Mouse (Mus musculus): ENCODE data around the gene Notch3. TPM values are rescaled to one million over a fixed set of nuclear protein-coding genes. Genes with fewer than 3 reads are reported as not detected.
"Not testable (repeated sequence)": the region's sequence is repeated elsewhere in the genome, so short reads cannot be mapped to it uniquely, and the experiment has no call there.

Gene Notch3
- total and polyA plus RNA-seq, 3 experiments, result 0.08 to 0.50 TPM; not detected in 1

GRCm38 (mm10) chr17:32103054-32103453 is 63.6 kb downstream of the Notch3 start (continued):
- no peak for TF ChIP-seq POLR2A (IDR thresholded peaks at IDR 0.05; ENCODE audit: control insufficient read depth in 1 of 2, insufficient read depth in 1 of 2, low read depth in 1 of 2, low read length in 2 of 2, poor library complexity in 1 of 2)
- TF ChIP-seq MAX (IDR thresholded peaks at IDR 0.05; ENCODE audit: low read length), result no peak

- Histone ChIP-seq H3K9ac (ENCODE audit: control insufficient read depth, low read depth, low read length, poor library complexity, severe bottlenecking) (no peak overlapping the region), H3K79me2 (ENCODE audit: control insufficient read depth, insufficient read depth, low read length, poor library complexity) (no peaks in the 10 kb centered on the region), H3K27me3 (ENCODE audit: control insufficient read depth in 1 of 2, insufficient read depth in 2 of 2, low read length in 2 of 2) (no peaks in the 10 kb centered on the region), H3K4me3 (ENCODE audit: control insufficient read depth in 1 of 2, insufficient read depth in 1 of 2, low read depth in 2 of 2, low read length in 2 of 2) (no peak overlapping the region), H3K9me3 (replicated peaks; ENCODE audit: insufficient read depth, low read length) (no peaks in the 10 kb centered on the region), H3K36me3 (ENCODE audit: control insufficient read depth in 1 of 2, insufficient read depth in 2 of 2, low read length in 2 of 2) (no peaks in the 10 kb centered on the region), H3K27ac (ENCODE audit: control insufficient read depth, low read depth, low read length) (no peak overlapping the region), H3K4me1 (ENCODE audit: control insufficient read depth in 1 of 2, insufficient read depth in 2 of 2, low read length in 2 of 2) (no peaks in the 10 kb centered on the region)
- DNase-seq (ENCODE audit: low read depth, low spot score), result no peak
- TF ChIP-seq TBP (IDR thresholded peaks at IDR 0.05; ENCODE audit: low read depth, low read length), result no peak
- no peak for TF ChIP-seq CHD2 (IDR thresholded peaks at IDR 0.05; ENCODE audit: low read length)
- TF ChIP-seq UBTF (IDR thresholded peaks at IDR 0.05; ENCODE audit: borderline replicate concordance, insufficient read depth, low read depth, low read length), result no peak
These were observed 66.6 kb downstream of the Notch3 start for GRCm38 (mm10) chr17:32099943-32100586.

- Histone ChIP-seq H3K4me3 (ENCODE audit: control insufficient read depth in 1 of 2, insufficient read depth in 1 of 2, low read depth in 2 of 2, low read length in 2 of 2) (no peak overlapping the region), H3K79me2 (ENCODE audit: control insufficient read depth, insufficient read depth, low read length, poor library complexity) (no peaks in the 10 kb centered on the region), H3K4me1 (ENCODE audit: control insufficient read depth in 1 of 2, insufficient read depth in 2 of 2, low read length in 2 of 2) (no peaks in the 10 kb centered on the region), H3K27me3 (ENCODE audit: control insufficient read depth in 1 of 2, insufficient read depth in 2 of 2, low read length in 2 of 2) (no peaks in the 10 kb centered on the region), H3K36me3 (ENCODE audit: control insufficient read depth in 1 of 2, insufficient read depth in 2 of 2, low read length in 2 of 2) (no peaks in the 10 kb centered on the region), H3K9ac (ENCODE audit: control insufficient read depth, low read depth, low read length, poor library complexity, severe bottlenecking) (no peak overlapping the region), H3K9me3 (replicated peaks; ENCODE audit: insufficient read depth, low read length) (no peaks in the 10 kb centered on the region), H3K27ac (ENCODE audit: control insufficient read depth, low read depth, low read length) (no peak overlapping the region)
- DNase-seq (ENCODE audit: low read depth, low spot score), result no peak
- no peak for TF ChIP-seq ZC3H11A (IDR thresholded peaks at IDR 0.05; ENCODE audit: low read depth, low read length)
- TF ChIP-seq NELFE (IDR thresholded peaks at IDR 0.05; ENCODE audit: low read depth, low read length), result no peak
- no peak for TF ChIP-seq TAL1 (IDR thresholded peaks at IDR 0.05; ENCODE audit: low read length)
- TF ChIP-seq USF2 (IDR thresholded peaks at IDR 0.05; ENCODE audit: borderline replicate concordance in 1 of 2, insufficient read depth in 1 of 2, low read depth in 1 of 2, low read length in 2 of 2), result no peak
- TF ChIP-seq KAT2A (conservative IDR thresholded peaks at IDR 0.05; ENCODE audit: low read depth, low read length), result no peak
- no peak for TF ChIP-seq BHLHE40 (IDR thresholded peaks at IDR 0.05; ENCODE audit: borderline replicate concordance, low read depth, low read length)
- TF ChIP-seq HCFC1 (IDR thresholded peaks at IDR 0.05; ENCODE audit: low read depth, low read length), result no peak
- no peak for TF ChIP-seq GATA1 (IDR thresholded peaks at IDR 0.05; ENCODE audit: low read depth, low read length)
- TF ChIP-seq GABPA (IDR thresholded peaks at IDR 0.05; ENCODE audit: low read depth, low read length), result no peak
- TF ChIP-seq ZMIZ1 (IDR thresholded peaks at IDR 0.05; ENCODE audit: low read depth, low read length), result no peak
- no peak for TF ChIP-seq NRF1 (IDR thresholded peaks at IDR 0.05; ENCODE audit: insufficient read depth, low read depth, low read length, poor library complexity, severe bottlenecking)
These were observed 67.1 kb downstream of the Notch3 start for GRCm38 (mm10) chr17:32099574-32099942.

- not testable (repeated sequence) for H3K4me3 ChIP-seq (ENCODE audit: control insufficient read depth in 1 of 2, insufficient read depth in 1 of 2, low read depth in 2 of 2, low read length in 2 of 2); H3K9me3 ChIP-seq (replicated peaks; ENCODE audit: insufficient read depth, low read length); H3K27ac ChIP-seq (ENCODE audit: control insufficient read depth, low read depth, low read length); H3K36me3 ChIP-seq (ENCODE audit: control insufficient read depth in 1 of 2, insufficient read depth in 2 of 2, low read length in 2 of 2); DNase-seq (ENCODE audit: low read depth, low spot score); H3K9ac ChIP-seq (ENCODE audit: control insufficient read depth, low read depth, low read length, poor library complexity, severe bottlenecking); H3K27me3 ChIP-seq (ENCODE audit: control insufficient read depth in 1 of 2, insufficient read depth in 2 of 2, low read length in 2 of 2); H3K79me2 ChIP-seq (ENCODE audit: control insufficient read depth, insufficient read depth, low read length, poor library complexity); H3K4me1 ChIP-seq (ENCODE audit: control insufficient read depth in 1 of 2, insufficient read depth in 2 of 2, low read length in 2 of 2)
These were observed 67.7 kb downstream of the Notch3 start for GRCm38 (mm10) chr17:32098905-32099304.

Data from MEL (cell line).